Mouse (Mus musculus) C2C12 (cell line): ENCODE results near the gene Nprl3.

Experiments
- CEBPB ChIP-seq: IDR thresholded peaks from one replicate; pipeline ENCODE4 v1.6.1; 2011; ENCODE audit warnings: low read depth, mild to moderate bottlenecking, control low read depth, moderate library complexity
- CTCF ChIP-seq: IDR thresholded peaks from one replicate; pipeline ENCODE4 v1.5.1; 2011; ENCODE audit not compliant: control insufficient read depth, insufficient read depth, insufficient read length
- FOSL1 ChIP-seq: IDR thresholded peaks from one replicate; pipeline ENCODE4 v1.8.0; 2011; ENCODE audit warnings: mild to moderate bottlenecking, low read length; ENCODE audit not compliant: poor library complexity, insufficient read depth, severe bottlenecking
- MAX ChIP-seq: IDR thresholded peaks from one replicate; pipeline ENCODE4 v1.6.1; 2011; ENCODE audit warnings: mild to moderate bottlenecking, control low read depth
- MYOG ChIP-seq: IDR thresholded peaks from one replicate; pipeline ENCODE4 v1.6.1; 2011; ENCODE audit not compliant: control insufficient read depth, insufficient read length; ENCODE audit errors: extremely low read depth
- USF1 ChIP-seq: IDR thresholded peaks from one replicate; pipeline ENCODE4 v1.6.1; 2011; ENCODE audit warnings: low read depth, mild to moderate bottlenecking, control low read depth, moderate library complexity

DNA sequence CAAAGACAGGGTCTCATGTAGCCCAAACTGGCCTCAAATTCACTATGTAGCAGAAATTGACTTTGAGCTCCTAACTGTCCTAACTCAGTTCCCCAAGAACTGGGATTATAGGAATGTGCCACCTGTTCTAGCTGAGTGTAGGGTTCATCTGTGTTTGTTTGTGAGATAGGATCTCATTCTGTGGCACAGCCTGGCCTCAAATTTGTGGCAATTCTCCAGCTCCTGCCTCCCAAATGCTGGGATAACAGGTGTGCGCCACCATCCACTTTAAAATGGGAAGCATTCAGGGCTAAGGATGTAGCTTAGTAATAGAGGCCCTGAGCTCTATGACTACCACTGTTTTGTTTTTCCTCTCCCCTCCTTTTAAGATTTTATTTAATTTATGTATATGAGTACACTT is 14.4 kb downstream of the Nprl3 start:
- TF ChIP-seq CTCF (no peak), MYOG (no peak), MAX (no peak), USF1 (no peak), CEBPB (no peak), FOSL1 (no peak)
